Mouse (Mus musculus): Measurements from ENCODE around the gene Wdfy2. TPM values are rescaled to one million over a fixed set of nuclear protein-coding genes. Genes with fewer than 3 reads are reported as not detected.

Wdfy2 gene
- total and polyA plus RNA-seq, 2 experiments from 2014 or later, result 4.3 to 19.6 TPM

DNA sequence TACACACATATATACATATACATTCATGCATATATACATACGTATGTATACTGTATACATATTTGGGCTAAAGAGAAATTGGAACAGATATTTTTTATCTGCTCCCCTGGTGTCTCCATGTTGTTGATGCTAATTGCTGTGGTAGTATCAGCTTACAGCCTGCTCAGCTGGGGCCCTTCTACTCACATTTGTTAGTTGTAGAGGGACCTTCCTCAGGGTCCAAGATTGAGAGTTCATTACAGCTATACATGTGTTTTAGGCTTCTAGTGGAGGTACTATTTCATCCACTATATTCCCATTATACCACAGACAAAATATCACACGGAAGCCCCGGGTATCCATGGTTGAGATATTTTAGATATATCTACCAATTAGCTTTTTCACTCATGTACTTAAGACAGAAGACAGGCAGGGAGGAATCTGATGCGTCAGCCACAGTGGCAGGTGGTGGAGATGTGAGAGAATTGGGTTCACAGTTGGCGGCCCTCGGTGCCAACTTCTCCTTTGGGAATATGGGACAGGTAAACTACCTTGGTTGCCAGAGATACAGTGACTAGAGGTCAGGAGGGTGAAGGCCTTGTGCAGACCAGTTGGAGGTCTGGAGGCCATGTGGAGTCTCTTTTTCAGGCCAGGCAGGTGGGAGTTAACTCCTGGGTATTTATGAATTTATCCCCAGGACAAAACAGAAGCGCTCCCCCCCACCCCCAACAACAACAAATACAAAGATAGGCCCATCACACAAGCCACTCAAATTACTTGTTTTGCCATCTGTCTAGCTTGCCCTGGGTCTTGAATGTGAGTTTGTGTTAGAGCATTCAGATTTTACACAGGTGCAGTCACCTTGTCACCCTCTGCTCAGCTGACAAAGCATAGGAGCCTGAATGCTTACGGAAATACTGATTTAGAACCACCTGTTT is 57.7 kb downstream of the Wdfy2 start:
- no peak for DNase-seq (ENCODE audit: low spot score)
- H3K4me2 ChIP-seq (ENCODE audit: low read depth, low read length, poor library complexity, severe bottlenecking), result no peak overlapping the region
- H3K27ac ChIP-seq (ENCODE audit: low read depth, low read length), result no peak overlapping the region
- ATAC-seq (ENCODE audit: low FRiP score), result no peak
- H3K27me3 ChIP-seq (ENCODE audit: insufficient read depth, low read length), result no peaks in the 10 kb centered on the region
- 93% methylated on average over 8 of the region's 8 CpGs for WGBS
- no peaks in the 10 kb centered on the region for H3K9me3 ChIP-seq (ENCODE audit: low read length)
- H3K4me3 ChIP-seq (ENCODE audit: low read depth, low read length), result no peak overlapping the region
- no peak overlapping the region for H3K9ac ChIP-seq (replicated peaks; ENCODE audit: low read length, poor library complexity, severe bottlenecking)
- no peaks in the 10 kb centered on the region for H3K36me3 ChIP-seq (ENCODE audit: insufficient read depth, low read length)
- no peaks in the 10 kb centered on the region for H3K4me1 ChIP-seq (ENCODE audit: insufficient read depth, low read length)
- no peak for TF ChIP-seq CTCF (IDR thresholded peaks at IDR 0.05)

DNA sequence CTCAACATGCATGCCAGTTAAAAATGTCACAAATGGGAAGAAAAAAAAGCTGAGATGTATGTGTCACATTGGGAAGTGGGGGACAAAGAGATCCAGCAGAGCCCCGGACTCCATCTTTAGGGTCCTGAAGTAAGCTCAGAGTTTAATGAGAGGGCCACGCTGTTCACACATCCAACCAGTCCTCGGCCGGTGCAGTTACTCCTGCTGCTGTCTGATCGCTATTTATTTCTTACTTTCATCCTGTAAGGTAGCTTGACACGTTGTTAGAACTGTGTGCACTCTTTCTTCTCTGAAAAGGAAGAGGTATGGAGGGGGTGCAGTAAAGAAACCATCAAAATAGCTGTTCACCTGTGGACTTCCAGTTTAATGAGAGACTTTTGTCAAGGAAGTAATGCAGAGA is 60.6 kb downstream of the Wdfy2 start:
- H3K9ac ChIP-seq (replicated peaks; ENCODE audit: low read length, poor library complexity, severe bottlenecking), result no peak overlapping the region
- H3K4me2 ChIP-seq (ENCODE audit: low read depth, low read length, poor library complexity, severe bottlenecking), result no peak overlapping the region
- DNase-seq (ENCODE audit: low spot score) (no peak), ATAC-seq (ENCODE audit: low FRiP score) (no peak)
- H3K4me1 ChIP-seq (ENCODE audit: insufficient read depth, low read length), result no peaks in the 10 kb centered on the region
- TF ChIP-seq CTCF (IDR thresholded peaks at IDR 0.05), result no peak
- no peaks in the 10 kb centered on the region for H3K27me3 ChIP-seq (ENCODE audit: insufficient read depth, low read length)
- 80% methylated on average over 6 of the region's 6 CpGs for WGBS
- H3K9me3 ChIP-seq (ENCODE audit: low read length), result no peaks in the 10 kb centered on the region
- H3K4me3 ChIP-seq (ENCODE audit: low read depth, low read length), result no peak overlapping the region
- H3K36me3 ChIP-seq (ENCODE audit: insufficient read depth, low read length), result no peaks in the 10 kb centered on the region
- no peak overlapping the region for H3K27ac ChIP-seq (ENCODE audit: low read depth, low read length)

DNA sequence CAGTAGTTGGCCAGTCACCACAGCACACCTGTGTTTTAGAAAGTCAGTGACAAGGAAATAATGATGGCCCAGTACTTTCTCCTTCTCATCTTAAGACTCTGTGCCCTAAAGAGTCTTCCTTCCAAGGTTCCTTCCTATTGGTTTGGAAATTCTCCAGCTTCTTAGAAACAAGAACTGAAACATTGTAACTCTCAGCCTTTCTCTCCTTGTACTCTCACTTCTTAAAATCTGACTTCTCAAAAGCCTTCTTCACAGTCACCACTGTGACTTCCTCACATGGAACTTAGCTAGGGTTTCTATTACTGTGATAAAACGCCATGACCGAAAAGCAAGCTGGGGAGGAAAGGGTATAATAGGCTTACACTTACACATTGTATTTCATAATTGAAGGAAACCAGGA is 70.4 kb downstream of the Wdfy2 start:
- Histone ChIP-seq H3K9ac (replicated peaks; ENCODE audit: low read length, poor library complexity, severe bottlenecking) (no peak overlapping the region), H3K27me3 (ENCODE audit: insufficient read depth, low read length) (no peaks in the 10 kb centered on the region), H3K27ac (ENCODE audit: low read depth, low read length) (no peak overlapping the region), H3K9me3 (ENCODE audit: low read length) (no peaks in the 10 kb centered on the region), H3K36me3 (ENCODE audit: insufficient read depth, low read length) (no peaks in the 10 kb centered on the region), H3K4me1 (ENCODE audit: insufficient read depth, low read length) (no peaks in the 10 kb centered on the region; the same call in 1 of the 2 replicates), H3K4me2 (ENCODE audit: low read depth, low read length, poor library complexity, severe bottlenecking) (no peak overlapping the region), H3K4me3 (ENCODE audit: low read depth, low read length) (no peak overlapping the region)
- TF ChIP-seq CTCF (IDR thresholded peaks at IDR 0.05), result no peak
- 92% methylated on average over 2 of the region's 2 CpGs for WGBS
- no peak for ATAC-seq (ENCODE audit: low FRiP score)
- no peak for DNase-seq (ENCODE audit: low spot score)

DNA sequence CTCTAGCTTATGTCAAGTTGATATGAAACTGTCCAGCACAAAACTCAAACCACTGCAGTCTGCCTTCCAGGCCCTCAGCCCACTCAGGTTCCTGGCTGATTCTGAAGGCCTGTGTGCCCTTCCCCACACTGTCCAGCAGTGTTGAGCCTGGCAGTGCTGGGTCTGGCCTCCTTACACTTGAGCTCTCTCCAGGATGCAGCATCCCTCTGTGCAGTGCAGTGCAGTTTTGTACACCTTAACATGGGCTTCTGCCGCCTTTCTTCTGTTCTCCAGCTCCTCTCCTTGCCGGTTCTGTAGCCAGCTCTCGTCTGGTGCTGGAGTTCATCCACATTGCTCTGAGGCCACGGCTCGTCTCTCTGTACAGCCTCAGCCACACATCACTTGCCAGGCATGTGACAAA is 71.1 kb downstream of the Wdfy2 start:
- H3K27ac ChIP-seq (ENCODE audit: low read depth, low read length), result no peak overlapping the region
- H3K4me3 ChIP-seq (ENCODE audit: low read depth, low read length), result no peak overlapping the region
- no peak for ATAC-seq (ENCODE audit: low FRiP score)
- TF ChIP-seq CTCF (IDR thresholded peaks at IDR 0.05), result no peak
- no peak overlapping the region for H3K4me2 ChIP-seq (ENCODE audit: low read depth, low read length, poor library complexity, severe bottlenecking)
- 79% methylated on average over 5 of the region's 5 CpGs for WGBS
- no peaks in the 10 kb centered on the region for H3K27me3 ChIP-seq (ENCODE audit: insufficient read depth, low read length)
- no peaks in the 10 kb centered on the region for H3K9me3 ChIP-seq (ENCODE audit: low read length)
- no peak overlapping the region for H3K9ac ChIP-seq (replicated peaks; ENCODE audit: low read length, poor library complexity, severe bottlenecking)
- no peaks in the 10 kb centered on the region for H3K36me3 ChIP-seq (ENCODE audit: insufficient read depth, low read length)
- no peaks in the 10 kb centered on the region; the same call in 1 of the 2 replicates for H3K4me1 ChIP-seq (ENCODE audit: insufficient read depth, low read length)
- peak; percentile 1 for DNase-seq (ENCODE audit: low spot score)

DNA sequence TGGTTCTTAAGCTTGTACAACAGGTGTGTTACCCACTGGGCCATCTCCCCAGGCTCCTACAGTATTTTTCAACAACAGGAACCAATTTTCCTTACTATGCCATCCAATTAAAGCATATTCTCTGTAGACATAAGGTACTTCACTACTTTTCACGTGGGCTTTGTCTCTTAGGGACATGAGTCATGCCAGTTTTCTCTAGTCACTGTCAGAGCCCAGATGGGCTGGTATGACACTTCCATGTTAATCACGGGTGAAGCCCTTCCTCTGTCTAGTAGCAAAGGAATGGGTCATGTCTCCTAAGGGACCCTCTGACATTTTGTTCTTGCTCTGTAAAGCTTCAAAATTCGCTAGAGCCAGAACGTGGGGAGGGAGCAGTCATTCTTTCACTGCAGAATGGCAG is 73.4 kb downstream of the Wdfy2 start:
- Histone ChIP-seq H3K36me3 (ENCODE audit: insufficient read depth, low read length) (no peaks in the 10 kb centered on the region), H3K27me3 (ENCODE audit: insufficient read depth, low read length) (no peaks in the 10 kb centered on the region), H3K4me1 (ENCODE audit: insufficient read depth, low read length) (no peaks in the 10 kb centered on the region; the same call in 1 of the 2 replicates), H3K27ac (ENCODE audit: low read depth, low read length) (no peak overlapping the region), H3K4me3 (ENCODE audit: low read depth, low read length) (no peak overlapping the region), H3K4me2 (ENCODE audit: low read depth, low read length, poor library complexity, severe bottlenecking) (no peak overlapping the region), H3K9me3 (ENCODE audit: low read length) (no peaks in the 10 kb centered on the region), H3K9ac (replicated peaks; ENCODE audit: low read length, poor library complexity, severe bottlenecking) (no peak overlapping the region)
- DNase-seq (ENCODE audit: low spot score), result peak; percentile 4
- TF ChIP-seq CTCF (IDR thresholded peaks at IDR 0.05), result no peak
- ATAC-seq (ENCODE audit: low FRiP score), result no peak
- WGBS, result 77% methylated on average over 4 of the region's 4 CpGs

DNA sequence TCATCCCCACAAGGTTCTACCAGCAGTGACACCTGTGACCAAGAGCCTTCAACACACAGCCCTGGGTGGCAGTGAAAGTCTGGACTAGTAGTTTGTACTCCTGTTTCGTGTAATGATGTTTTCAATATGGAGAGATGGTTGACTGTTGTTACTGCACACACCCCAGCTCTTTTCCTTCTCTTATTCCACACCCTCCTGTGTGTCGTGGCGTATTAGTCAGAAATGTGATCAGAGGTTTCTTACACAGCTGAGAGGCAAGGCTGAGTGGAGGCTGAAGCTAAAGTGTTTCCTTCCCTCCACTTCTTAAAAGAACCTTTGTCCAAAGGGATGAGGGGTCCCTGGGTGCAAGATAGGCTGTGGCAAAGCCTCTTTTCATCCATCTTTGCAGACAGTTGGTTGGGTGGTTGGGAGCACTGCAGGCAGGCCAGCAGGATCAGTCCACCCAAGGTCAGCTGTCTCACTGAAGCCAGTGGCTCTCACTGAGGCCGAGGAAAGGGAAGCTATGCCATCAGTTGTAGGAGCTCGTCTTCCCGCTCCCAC is 77.7 kb downstream of the Wdfy2 start:
- no peak for TF ChIP-seq CTCF (IDR thresholded peaks at IDR 0.05)
- H3K4me2 ChIP-seq (ENCODE audit: low read depth, low read length, poor library complexity, severe bottlenecking), result no peak overlapping the region
- H3K27me3 ChIP-seq (ENCODE audit: insufficient read depth, low read length), result no peaks in the 10 kb centered on the region
- H3K27ac ChIP-seq (ENCODE audit: low read depth, low read length), result no peak overlapping the region
- 89% methylated on average over 6 of the region's 6 CpGs for WGBS
- no peaks in the 10 kb centered on the region for H3K4me1 ChIP-seq (ENCODE audit: insufficient read depth, low read length)
- no peaks in the 10 kb centered on the region for H3K9me3 ChIP-seq (ENCODE audit: low read length)
- DNase-seq (ENCODE audit: low spot score) (no peak), ATAC-seq (ENCODE audit: low FRiP score) (no peak)
- H3K9ac ChIP-seq (replicated peaks; ENCODE audit: low read length, poor library complexity, severe bottlenecking), result no peak overlapping the region
- H3K36me3 ChIP-seq (ENCODE audit: insufficient read depth, low read length), result no peaks in the 10 kb centered on the region
- H3K4me3 ChIP-seq (ENCODE audit: low read depth, low read length), result no peak overlapping the region
